Mouse (Mus musculus) cerebellum, postnatal 10 days (tissue): ENCODE measurements around the gene Cbln3.

Source experiments
- DNase-seq, 2 experiments: peaks; one replicate each; pipeline ENCODE4 v3.0.0; 2021; ENCODE audit warnings: mixed read lengths in 2 of 2

Cbln3 gene

GRCm38 (mm10) chr14:55845506-55846294 is 38.5 kb downstream of the Cbln3 start:
- DNase-seq: no peak

GRCm38 (mm10) chr14:55842794-55843193 is 41.4 kb downstream of the Cbln3 start:
- DNase-seq: no peak

- DNase-seq: no peak
Measured at GRCm38 (mm10) chr14:55840853-55841366, 43.3 kb downstream of the Cbln3 start.

- no peak for DNase-seq
Measured at GRCm38 (mm10) chr14:55838740-55839139, 45.5 kb downstream of the Cbln3 start.

- no peak for DNase-seq
Measured at GRCm38 (mm10) chr14:55838312-55838711, 45.9 kb downstream of the Cbln3 start.

GRCm38 (mm10) chr14:55834808-55835533 is 49.2 kb downstream of the Cbln3 start:
- no peak for DNase-seq

- no peak for DNase-seq
Measured at GRCm38 (mm10) chr14:55833126-55833525, 51.1 kb downstream of the Cbln3 start.

- no peak for DNase-seq
Measured at GRCm38 (mm10) chr14:55830331-55830730, 53.9 kb downstream of the Cbln3 start.

- no peak for DNase-seq
Measured at GRCm38 (mm10) chr14:55829854-55830253, 54.3 kb downstream of the Cbln3 start.
